Mouse (Mus musculus): ENCODE data around the gene Foxn3.

DNA sequence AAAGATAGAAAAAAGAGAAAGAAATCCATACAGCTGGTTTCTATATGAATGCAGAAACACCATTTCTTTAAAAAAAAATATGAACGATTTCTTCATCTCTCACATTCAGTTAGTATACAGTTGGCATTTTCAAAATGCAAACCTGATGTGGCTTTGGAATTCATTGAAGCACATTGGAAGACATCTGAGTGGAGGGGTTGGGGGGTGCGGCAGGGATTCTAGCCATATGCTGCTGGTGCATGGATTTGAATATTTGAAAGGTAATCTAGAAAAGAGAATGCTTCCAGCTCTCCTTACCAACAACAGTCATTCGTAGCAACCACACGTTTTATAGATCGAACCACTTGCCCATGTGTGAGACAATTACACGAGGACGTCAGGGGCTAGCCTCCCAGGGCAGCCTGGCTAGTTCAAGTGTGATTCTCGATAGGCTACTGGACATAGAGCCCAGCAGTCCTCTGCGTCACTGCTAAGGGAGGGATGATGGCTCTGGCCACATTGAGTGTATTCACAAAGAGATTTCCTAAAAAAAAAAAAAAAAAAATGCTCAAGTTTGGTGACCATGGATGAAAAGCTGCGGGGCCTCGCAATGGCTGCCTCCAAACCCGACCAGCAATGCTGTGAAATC lies 96.0 kb downstream of the Foxn3 start:
- TF ChIP-seq CTCF (IDR thresholded peaks at IDR 0.05; ENCODE audit: low read depth, low read length): no peak
- TF ChIP-seq POLR2A (IDR thresholded peaks at IDR 0.05; ENCODE audit: extremely low read depth, insufficient read depth, low read length): no peak

Data from liver, adult 2 months (tissue).